Mouse (Mus musculus): ENCODE measurements around the gene Lpar1.

Lpar1 gene

DNA sequence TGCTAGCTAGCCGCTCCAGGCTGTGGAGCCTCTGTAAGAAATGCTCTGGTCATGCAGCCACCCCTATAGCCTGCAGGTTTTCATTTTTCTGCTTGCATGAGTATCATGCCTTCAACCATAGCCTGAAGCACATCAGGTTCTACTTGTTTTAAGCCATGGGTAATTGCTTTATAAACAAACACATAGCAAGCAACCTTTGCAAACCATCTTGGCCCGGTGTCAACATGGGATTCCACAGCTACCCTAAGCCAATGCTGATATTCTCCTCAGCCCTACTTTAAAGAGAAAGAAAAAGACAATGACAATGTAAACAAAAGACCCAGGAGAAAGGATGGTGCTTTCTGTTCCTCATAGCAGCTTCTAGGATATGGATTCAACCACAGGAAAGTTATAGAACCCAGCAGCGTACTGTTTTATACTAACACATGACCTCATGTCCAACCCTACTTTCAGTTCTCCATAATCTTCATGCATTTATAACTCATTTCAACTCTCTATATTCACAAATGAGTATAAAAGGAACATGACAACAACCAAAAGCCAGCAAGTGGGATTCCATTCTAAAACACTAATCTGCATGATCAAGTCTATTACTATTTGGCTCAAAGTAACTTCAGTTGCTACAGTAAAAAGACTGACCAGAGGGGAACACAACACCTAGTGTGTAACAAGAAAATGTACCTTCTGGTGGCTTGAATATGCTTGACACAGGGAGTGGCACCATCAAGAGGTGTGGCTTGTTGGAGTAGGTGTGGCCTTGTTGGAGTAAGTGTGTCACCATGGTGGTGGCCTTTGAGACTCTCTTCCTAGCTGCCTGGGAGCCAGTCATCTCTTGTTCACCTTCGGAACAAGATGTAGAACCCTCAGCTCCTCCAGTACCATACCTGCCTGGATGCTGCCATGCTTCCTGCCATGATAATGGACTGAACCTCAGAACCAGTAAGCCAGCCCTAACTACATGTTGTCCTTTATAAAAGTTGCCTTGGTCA lies 46.9 kb downstream of the Lpar1 start:
- no peak for DNase-seq (ENCODE audit: low spot score)

- DNase-seq (ENCODE audit: low spot score): no peak
Measured at GRCm38 (mm10) chr4:58504250-58504649, 49.4 kb downstream of the Lpar1 start.

DNA sequence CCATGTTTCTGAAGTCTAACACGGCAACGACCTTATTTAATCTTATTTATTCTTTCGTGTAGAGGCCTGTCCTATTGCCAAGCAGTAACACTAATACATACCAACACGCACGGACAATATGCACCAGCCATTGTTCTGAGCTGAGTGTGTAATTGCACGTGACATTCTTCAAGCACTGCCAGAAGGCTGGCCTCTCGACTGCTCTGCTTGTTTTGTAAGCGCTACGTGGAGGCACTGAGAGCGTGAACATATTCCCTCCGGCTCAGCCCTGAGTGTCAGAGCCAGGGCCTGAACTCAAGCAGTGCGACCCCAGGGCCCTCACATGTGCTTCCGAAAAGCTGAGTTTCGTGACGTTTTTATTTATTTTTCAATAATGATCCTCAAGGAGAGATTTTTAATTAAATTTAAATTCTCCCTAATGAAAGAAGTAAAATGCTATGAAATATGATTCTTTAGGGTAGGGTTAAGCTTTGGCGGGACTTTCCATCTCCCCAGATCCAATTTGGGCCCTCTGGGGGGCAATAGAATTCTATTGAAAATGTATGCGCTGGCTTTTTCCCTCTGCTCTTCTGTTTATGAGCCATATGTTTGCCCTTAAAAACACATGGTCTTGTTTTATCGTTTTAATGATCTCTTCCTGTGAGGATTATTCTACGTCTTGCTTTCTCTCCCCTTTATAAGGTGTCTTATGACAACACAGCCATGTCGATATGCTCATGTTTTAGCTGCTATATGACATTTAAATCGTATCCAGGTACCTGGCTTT lies 52.5 kb downstream of the Lpar1 start:
- DNase-seq (ENCODE audit: low spot score): no peak

DNA sequence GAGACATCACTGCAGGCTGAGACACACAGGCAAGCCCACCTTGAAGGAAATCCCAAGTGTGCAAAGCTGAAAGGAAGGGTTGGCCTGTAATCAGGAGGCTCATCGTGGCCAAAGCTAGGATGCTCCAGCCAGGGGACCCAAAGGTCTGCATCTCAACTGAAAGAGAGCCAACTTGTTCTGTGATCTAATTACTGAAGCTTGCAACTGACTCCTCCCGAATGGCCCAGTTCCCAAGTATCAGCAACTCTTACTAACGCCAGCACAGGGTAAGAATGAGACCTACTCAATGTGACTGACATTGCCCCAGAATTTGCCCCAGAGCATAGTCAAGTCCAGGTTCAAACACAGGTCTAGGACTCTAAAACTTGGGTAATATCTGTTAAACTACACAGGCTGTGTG lies 53.9 kb downstream of the Lpar1 start:
- DNase-seq (ENCODE audit: low spot score): no peak

DNA sequence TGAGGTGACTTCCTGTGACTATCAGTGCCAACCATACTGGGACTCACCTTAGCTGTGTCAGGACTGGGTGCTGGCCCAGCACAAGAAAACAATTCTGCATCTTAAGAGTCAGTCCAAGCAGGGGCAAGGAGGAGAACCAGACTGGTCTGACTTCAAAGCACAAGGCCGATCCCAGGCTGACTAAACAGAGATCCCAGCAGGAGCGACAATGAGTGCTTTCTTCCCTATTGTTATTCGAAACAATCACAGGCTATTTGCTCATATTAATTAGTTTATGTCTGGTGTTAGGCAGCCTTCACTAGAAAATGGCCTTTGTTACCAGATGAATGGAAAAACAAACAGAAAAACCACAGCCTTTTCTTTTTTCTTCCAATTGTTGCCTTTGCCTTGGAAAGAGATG lies 54.5 kb downstream of the Lpar1 start:
- DNase-seq (ENCODE audit: low spot score): no peak

- no peak for DNase-seq (ENCODE audit: low spot score)
Measured at GRCm38 (mm10) chr4:58498734-58499133, 55.0 kb downstream of the Lpar1 start.

DNA sequence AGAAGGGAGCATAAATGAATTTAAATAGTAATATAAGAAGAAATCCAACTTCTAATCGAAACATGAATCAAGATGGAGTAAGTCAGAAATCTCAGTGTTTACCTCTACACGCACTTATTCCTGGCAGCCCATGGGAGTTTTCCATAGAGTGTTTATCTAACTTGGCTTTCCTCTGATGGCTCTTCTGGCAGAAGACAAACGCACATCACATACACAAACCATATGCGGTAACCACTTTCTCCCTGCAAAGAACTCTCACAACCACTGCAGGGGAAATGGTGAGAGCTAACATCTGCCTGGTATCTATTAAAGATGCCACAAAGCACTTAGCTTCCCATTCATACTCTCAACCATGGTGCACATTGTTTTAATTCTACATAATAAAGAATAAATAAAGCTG lies 56.4 kb downstream of the Lpar1 start:
- DNase-seq (ENCODE audit: low spot score): no peak

DNA sequence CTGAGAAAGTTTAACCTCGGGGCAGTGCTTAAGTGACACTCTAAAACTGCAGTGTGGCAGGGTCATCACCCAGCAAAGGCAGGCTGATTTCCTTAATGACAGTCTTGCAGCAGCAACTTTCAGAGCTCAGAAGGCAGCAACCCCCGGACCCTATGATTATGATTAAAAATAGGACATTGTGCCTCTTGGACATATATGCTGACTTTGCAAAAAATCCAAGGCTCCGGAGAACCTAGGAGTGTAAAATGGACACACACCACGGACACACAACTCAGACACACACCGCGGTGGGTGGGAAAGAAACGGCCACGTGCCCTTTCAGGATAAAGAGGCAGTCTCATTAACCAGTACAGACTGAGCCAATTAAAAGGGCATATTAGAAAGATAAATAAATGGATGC lies 57.0 kb downstream of the Lpar1 start:
- DNase-seq (ENCODE audit: low spot score): no peak

DNA sequence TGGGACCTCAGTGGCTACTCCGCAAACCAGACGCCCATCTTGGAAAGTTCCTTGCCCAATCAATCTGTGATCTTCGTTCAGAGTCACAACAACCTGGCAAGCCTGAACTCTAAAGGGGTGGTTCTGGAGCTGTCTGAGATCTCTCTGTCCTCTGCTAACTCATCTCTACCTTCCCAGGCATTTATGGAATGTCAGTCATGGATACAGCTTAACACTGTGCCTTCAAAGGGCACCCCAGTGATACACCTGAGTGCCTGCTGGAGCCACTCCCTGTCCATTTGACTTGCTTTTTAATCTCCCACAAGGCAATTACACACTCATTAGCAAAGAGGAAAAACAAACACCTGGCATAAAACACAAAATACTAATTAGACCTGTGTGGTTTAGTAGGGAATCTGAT lies 62.0 kb downstream of the Lpar1 start:
- no peak for DNase-seq (ENCODE audit: low spot score)

DNA sequence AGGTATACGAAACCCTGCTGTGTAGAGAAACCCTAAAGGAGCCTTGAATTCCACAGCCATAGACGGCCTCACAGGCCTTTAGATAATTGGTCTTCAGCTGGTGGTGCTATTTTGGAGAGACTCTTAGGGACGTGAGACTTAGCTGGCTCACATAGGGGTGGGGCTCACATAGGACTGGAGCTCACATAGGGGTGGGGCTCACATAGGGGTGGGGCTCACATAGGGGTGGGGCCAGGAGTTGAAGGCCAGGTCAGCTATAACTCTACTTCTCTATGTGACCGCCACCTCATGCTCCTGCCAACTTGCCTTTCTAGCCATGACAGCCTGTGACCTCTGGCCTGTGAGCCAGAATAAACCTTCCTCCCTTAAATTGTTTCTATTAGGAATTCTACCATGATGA lies 63.3 kb downstream of the Lpar1 start:
- DNase-seq (ENCODE audit: low spot score): no peak

GRCm38 (mm10) chr4:58478564-58478963 lies 75.1 kb downstream of the Lpar1 start:
- DNase-seq (ENCODE audit: low spot score): no peak

DNA sequence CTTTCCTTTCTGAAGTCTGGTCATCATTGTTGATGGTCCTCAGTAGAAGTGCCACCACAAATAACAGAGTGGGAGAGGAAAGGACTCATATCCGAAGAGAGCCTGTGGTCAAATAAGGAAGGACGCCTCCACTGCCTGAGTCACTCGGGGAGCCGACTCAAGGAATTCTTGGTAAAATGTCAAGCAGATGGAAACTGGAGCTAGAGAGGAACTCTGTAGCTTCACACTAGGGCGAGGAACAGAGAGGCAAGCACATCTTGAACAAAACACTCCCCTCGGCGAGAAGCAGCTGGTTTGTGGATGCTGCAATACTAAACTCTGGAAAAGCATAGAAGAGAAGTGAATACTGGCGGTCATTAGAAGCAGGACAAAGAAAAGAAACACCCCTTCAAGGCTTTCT lies 76.0 kb downstream of the Lpar1 start:
- DNase-seq (ENCODE audit: low spot score): no peak

DNA sequence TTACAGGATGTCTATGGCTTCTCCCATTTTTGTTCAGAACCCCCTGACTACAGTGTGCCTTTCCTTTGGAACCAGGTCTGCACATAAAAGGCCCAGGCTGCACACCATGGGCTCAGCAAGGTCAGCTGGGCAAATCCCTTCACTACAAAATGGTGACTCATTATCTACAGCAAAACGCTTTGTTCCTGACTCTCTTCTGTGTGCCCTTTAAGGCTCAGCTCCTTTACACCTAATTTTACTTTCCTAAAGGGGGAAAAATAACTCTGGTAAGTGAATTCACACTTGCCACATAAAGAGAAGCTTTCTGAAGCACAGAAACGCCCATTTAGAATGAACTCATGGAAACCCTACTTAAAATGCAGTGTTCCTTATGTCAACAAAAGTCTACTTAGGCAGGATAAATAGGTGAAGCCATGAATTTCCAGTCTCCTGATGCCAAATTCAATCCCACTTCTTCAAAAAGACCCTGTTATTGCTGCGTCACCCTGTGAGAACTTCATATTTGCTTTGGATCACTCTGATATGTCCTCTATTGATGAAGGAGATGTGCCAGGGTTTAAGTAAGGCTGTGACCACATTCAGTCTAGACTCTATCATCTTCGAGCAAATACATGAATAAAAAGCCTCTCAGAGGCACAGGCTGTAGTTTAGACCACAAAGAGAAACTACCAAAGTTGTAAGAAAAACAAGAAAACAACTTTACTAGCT lies 82.3 kb downstream of the Lpar1 start:
- DNase-seq (ENCODE audit: low spot score): no peak

DNA sequence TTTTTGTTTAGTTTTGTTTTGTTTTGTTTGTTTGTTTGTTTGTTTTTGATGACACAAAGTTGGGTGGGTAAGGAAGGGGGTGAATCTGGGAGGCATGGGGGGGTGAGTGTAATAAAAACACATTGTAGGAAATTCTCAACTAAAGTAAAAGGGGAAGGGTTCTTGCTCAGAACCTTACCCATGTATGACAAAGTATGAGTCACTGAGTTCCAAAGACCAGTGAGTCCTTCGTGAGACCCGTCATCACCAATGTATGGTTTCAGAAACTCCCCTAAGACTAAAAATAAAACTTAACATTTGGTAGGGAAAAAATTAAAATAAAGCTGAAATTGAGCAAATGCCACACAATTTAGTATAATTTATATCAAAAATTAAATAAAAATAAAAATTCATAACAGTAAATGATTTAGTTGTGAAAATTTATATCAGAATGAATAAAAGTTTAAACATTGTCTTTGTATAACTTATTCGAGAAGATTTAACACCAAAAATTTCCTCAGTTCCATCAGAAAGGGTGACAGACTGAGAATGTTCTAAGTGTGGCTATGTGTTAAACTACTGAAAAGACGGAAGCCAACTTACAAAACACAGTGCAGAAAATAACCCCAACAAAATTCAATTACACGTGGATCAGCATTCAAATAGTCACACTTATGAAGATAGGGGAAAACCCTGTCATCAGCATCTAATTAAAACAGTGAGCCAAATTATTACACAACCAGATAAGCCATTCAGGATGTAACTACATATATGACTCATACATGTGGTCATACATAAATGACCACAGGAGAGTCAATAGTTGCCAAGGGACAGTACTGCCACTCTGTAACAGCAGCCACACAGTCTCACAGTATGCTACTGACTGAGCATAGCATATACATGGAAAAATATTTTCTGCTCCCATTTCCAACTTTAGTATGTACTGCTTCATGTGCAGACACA lies 83.8 kb downstream of the Lpar1 start:
- DNase-seq (ENCODE audit: low spot score): no peak

DNA sequence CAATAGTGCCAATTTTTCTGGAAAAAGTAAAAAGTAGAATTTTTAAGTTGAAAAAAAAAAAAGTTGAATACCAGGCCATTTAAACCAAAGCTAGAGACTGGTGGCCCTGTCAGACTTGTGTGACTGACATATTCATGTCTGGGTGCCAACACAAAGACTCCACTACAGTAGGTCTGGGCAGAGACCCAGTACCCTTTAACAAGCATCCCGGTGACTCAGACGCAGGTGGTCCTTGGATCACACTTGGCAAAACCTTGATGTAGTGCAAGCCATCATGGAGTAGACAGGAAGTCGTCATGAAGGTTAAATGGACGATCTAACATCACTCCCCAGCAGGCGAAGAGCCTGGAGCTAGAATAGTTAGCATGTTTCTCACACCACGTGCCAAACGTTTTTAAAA lies 84.7 kb downstream of the Lpar1 start:
- DNase-seq (ENCODE audit: low spot score): no peak

DNA sequence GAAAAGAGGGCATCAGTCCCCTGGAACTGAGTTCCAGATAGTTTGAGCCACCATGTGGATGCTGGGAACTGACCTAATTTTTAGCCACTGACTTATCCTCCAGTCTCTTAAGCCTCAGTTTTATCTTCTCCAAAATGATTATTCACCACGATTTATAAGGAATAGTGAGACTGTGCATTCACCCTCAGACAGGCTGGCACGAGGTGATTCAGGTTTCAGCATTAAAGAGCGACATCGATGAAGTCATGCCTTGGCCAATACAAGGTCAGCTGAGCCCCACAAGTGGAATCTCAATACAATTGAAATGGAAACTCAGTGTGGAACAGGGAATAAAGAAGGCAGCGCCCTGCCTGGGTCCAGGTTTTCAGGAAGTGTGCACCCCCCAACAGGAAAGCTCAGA lies 88.1 kb downstream of the Lpar1 start:
- no peak for DNase-seq (ENCODE audit: low spot score)

DNA sequence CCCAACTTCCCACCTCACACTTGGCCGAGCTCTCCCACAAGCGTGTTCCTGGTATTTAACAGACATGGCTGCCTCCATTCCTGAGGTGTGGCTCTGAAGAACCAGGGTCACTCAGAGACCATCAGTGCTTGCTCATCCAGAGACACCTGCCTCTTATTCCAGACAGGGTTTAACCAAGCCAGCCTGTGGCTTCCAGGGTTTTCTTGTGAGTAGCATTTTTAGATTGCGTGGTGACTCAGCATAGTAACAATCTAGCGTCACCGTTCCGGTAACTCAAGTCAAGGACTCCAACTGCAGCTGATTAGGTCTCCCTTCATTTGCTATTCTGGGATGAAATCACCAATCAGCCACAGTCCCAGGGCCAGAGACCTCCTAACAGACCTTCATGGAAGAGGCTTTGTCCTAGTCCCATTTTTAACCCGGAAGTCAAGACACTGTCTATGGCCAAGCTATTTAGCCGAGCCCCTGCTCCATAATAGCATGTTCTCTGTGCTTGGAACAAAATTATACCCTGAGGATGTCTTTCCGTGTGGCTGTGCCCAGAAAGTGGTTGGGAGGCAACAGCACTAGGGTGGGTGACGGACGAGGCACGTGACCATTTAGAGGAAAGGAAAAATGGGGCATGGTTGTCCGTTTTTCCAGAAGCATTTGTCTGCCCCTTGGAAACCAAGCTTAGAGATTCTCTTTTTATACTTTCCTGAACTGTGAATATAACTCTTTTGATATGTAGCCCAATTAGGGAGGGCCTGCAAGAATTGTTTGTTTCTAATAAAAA lies 89.1 kb downstream of the Lpar1 start:
- DNase-seq (ENCODE audit: low spot score): no peak

- no peak for DNase-seq (ENCODE audit: low spot score)
Measured at GRCm38 (mm10) chr4:58462990-58463389, 90.7 kb downstream of the Lpar1 start.

DNA sequence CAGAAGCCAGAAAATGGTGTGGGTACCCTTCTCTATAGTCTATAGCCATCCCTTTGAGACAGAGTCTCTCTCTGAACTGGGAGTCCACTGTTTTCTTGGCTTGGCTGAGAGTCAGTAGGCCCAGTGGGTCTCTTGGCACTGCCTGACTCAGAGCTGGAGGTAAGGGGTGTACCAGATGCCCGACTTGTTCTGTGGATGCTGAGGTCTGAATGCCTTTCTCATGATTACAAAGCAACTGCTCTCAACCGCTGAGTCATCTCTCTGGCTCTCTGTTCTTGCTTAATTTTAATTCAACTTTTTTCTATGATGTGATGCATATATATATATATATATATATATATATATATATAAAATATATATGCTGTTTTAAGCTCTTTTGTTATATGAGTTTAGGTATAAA lies 91.1 kb downstream of the Lpar1 start:
- DNase-seq (ENCODE audit: low spot score): no peak

- no peak for DNase-seq (ENCODE audit: low spot score)
Measured at GRCm38 (mm10) chr4:58453334-58453733, 100.4 kb downstream of the Lpar1 start.

DNA sequence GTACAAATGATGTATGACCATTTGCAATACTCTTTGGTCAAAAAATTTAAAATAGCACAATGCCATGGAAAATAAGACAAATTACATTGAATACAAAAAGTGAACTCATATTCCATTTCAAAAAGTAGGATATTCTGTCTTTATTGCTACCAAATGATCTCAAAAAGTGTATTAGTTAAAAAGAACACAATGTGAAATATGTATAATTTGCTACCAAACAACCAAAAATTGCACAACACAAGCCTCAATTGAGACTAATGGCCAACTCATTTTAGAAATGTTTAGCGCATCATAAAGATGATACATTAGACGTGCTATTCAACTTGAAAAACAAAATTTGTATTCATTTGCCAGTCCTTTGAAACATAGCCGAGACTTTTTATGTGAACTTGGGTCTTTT lies 104.9 kb downstream of the Lpar1 start:
- no peak for DNase-seq (ENCODE audit: low spot score)
